ENCODE assay signal across 32 mouse cellular contexts in genomic region chr6:100951646-100952045, GRCm38 (mm10).
"Had no signal": no experiment of that assay in that cellular context is flagged by ENCODE, and none has a peak within 500 bp of the region (broad histone marks: within the 10 kb centered on the region; RNA-seq: fewer than 3 reads in every experiment).

No protein-coding gene starts in this region.

- H3K9ac ChIP-seq: limb, embryonic 12.5 days; limb, embryonic 13.5 days; limb, embryonic 15.5 days; liver, embryonic 12.5 days; liver, embryonic 13.5 days; liver, embryonic 14.5 days; liver, embryonic 15.5 days; liver, postnatal 0 days; lung, embryonic 14.5 days; lung, embryonic 15.5 days; midbrain, embryonic 12.5 days; midbrain, embryonic 13.5 days; midbrain, embryonic 15.5 days; neural tube, embryonic 12.5 days had no signal

- H3K4me3 ChIP-seq: left cerebral cortex, adult 2 months; limb, embryonic 10.5 days; limb, embryonic 12.5 days; limb, embryonic 13.5 days; limb, embryonic 15.5 days; liver, embryonic 12.5 days; liver, embryonic 13.5 days; liver, embryonic 15.5 days; lung, embryonic 15.5 days; megakaryocyte, embryonic 14.5 days; midbrain, embryonic 10.5 days; midbrain, embryonic 12.5 days; midbrain, embryonic 13.5 days; midbrain, embryonic 15.5 days; myocyte; neural tube, embryonic 12.5 days had no signal

- H3K9me3 ChIP-seq: limb, embryonic 10.5 days; limb, embryonic 12.5 days; limb, embryonic 13.5 days; limb, embryonic 15.5 days; liver, embryonic 12.5 days; liver, embryonic 13.5 days; liver, embryonic 15.5 days; lung, embryonic 15.5 days; megakaryocyte, embryonic 14.5 days; midbrain, embryonic 10.5 days; midbrain, embryonic 12.5 days; midbrain, embryonic 13.5 days; midbrain, embryonic 15.5 days; neural tube, embryonic 12.5 days had no signal

- H3K27me3 ChIP-seq: limb, embryonic 15.5 days; liver, embryonic 12.5 days; liver, embryonic 13.5 days; liver, embryonic 15.5 days; lung, embryonic 15.5 days; megakaryocyte, embryonic 14.5 days; midbrain, embryonic 12.5 days; midbrain, embryonic 13.5 days; midbrain, embryonic 15.5 days; neural tube, embryonic 12.5 days had no signal

- H3K4me1 ChIP-seq: limb, embryonic 15.5 days; liver, embryonic 12.5 days; liver, embryonic 13.5 days; liver, embryonic 15.5 days; lung, embryonic 15.5 days; megakaryocyte, embryonic 14.5 days; midbrain, embryonic 15.5 days; neural tube, embryonic 12.5 days had no signal

- H3K27ac ChIP-seq: left cerebral cortex, adult 2 months; limb, embryonic 10.5 days; limb, embryonic 12.5 days; limb, embryonic 13.5 days; limb, embryonic 15.5 days; liver, embryonic 12.5 days; liver, embryonic 13.5 days; liver, embryonic 14.5 days; liver, embryonic 15.5 days; lung, embryonic 15.5 days; macrophage; midbrain, embryonic 10.5 days; midbrain, embryonic 12.5 days; midbrain, embryonic 13.5 days; midbrain, embryonic 15.5 days; neural tube, embryonic 12.5 days had no signal

- H3K36me3 ChIP-seq: limb, embryonic 10.5 days; limb, embryonic 12.5 days; limb, embryonic 13.5 days; limb, embryonic 15.5 days; liver, embryonic 12.5 days; liver, embryonic 13.5 days; liver, embryonic 15.5 days; lung, embryonic 15.5 days; midbrain, embryonic 10.5 days; midbrain, embryonic 12.5 days; midbrain, embryonic 13.5 days; midbrain, embryonic 15.5 days; neural tube, embryonic 12.5 days had no signal

- H3K4me2 ChIP-seq: limb, embryonic 12.5 days; limb, embryonic 13.5 days; limb, embryonic 15.5 days; liver, embryonic 11.5 days; liver, embryonic 12.5 days; liver, embryonic 13.5 days; liver, embryonic 15.5 days; lung, embryonic 14.5 days; lung, embryonic 15.5 days; midbrain, embryonic 12.5 days; midbrain, embryonic 13.5 days; midbrain, embryonic 15.5 days; neural tube, embryonic 12.5 days had no signal

- DNase-seq: left cerebral cortex, postnatal 4 days; liver; liver, embryonic 13.5 days; liver, postnatal 0 days; lung, adult 18-20 months; lung, adult 2 months; lung, embryonic 14.5 days; lung, postnatal 10 days; lung, postnatal 14 days; lung, postnatal 36 days; lung, postnatal 4 days; midbrain, embryonic 14.5 days had no signal

- ATAC-seq: liver, embryonic 12.5 days; liver, postnatal 0 days; lung, postnatal 0 days; midbrain, embryonic 15.5 days; midbrain, embryonic 16.5 days had no signal
